Mouse (Mus musculus): ENCODE measurements around the gene Gm3893.
"Not testable (repeated sequence)": the region's sequence is repeated elsewhere in the genome, so short reads cannot be mapped to it uniquely, and the experiment has no call there.

Gene Gm3893

GRCm38 (mm10) chr4:42090907-42091306 is at the start of gene Gm3893:
TSS of gene Gm3893 (plus strand) at chr4:42091207.
- not testable (repeated sequence) for DNase-seq (ENCODE audit: low read depth)

- DNase-seq (ENCODE audit: low read depth), result not testable (repeated sequence)
Observed at GRCm38 (mm10) chr4:42114517-42114916, 23.5 kb downstream of the Gm3893 start, which contains the start of gene Gm13304. TSS of gene Gm13304 (plus strand) at chr4:42114817.
